Mouse (Mus musculus) CH12.LX (cell line): Measurements from ENCODE around the gene Nubpl. TPM values are rescaled to one million over a fixed set of nuclear protein-coding genes. Genes with fewer than 3 reads are reported as not detected.

ENCODE experiments used
- DNase-seq: peaks from one replicate; pipeline ENCODE4 v3.0.0-alpha.2; 2013; ENCODE audit errors: extremely low read depth
- H3K27ac ChIP-seq: 2 replicates; pipeline ENCODE4 v1.5.1; 2012; ENCODE audit warnings: low read depth, mild to moderate bottlenecking, control low read depth, moderate library complexity; ENCODE audit not compliant: insufficient read depth
- H3K27me3 ChIP-seq: replicated peaks from 2 replicates; pipeline ENCODE3; 2012; ENCODE audit warnings: inconsistent platforms
- H3K36me3 ChIP-seq, 2 experiments: replicated peaks in 1 of 2; 2 replicates each; pipeline versions ENCODE3 to v1.6.1; 2012; ENCODE audit warnings: inconsistent platforms in 1 of 2, low read length in 1 of 2, mild to moderate bottlenecking in 1 of 2, mixed read lengths in 1 of 2, moderate library complexity in 1 of 2; ENCODE audit not compliant: control insufficient read depth in 1 of 2, insufficient read depth in 1 of 2
- H3K4me1 ChIP-seq, 2 experiments: 2 replicates each; pipeline ENCODE4 v1.6.1; 2012; ENCODE audit warnings: inconsistent platforms in 1 of 2, moderate library complexity in 1 of 2; ENCODE audit not compliant: insufficient read depth in 2 of 2, control insufficient read depth in 1 of 2
- H3K4me2 ChIP-seq: 2 replicates; pipeline ENCODE4 v1.6.1; 2012; ENCODE audit warnings: low read depth, mild to moderate bottlenecking, control low read depth; ENCODE audit not compliant: poor library complexity, insufficient read depth, severe bottlenecking
- H3K4me3 ChIP-seq, 3 experiments: fragments of 150-350 bp in 1 of 3; sonication (generic) in 1 of 3; replicated peaks in 1 of 3; 2 replicates each; pipeline versions ENCODE3 to v1.5.1; 2011 to 2012; ENCODE audit warnings: low read depth in 2 of 3, low read length in 2 of 3, mild to moderate bottlenecking in 2 of 3, moderate library complexity in 2 of 3, control low read depth in 1 of 3, improper control_type of control experiment in 1 of 3, inconsistent platforms in 1 of 3, mixed read lengths in 1 of 3; ENCODE audit not compliant: poor library complexity in 1 of 3
- H3K79me2 ChIP-seq: replicated peaks from 2 replicates; pipeline ENCODE4 v1.6.1; 2012; ENCODE audit warnings: mild to moderate bottlenecking, moderate library complexity; ENCODE audit not compliant: control insufficient read depth, poor library complexity, insufficient read depth, severe bottlenecking; ENCODE audit errors: extremely low read depth
- H3K9ac ChIP-seq: 2 replicates; pipeline ENCODE4 v1.6.1; 2012; ENCODE audit warnings: low read depth, mild to moderate bottlenecking, control low read depth, moderate library complexity; ENCODE audit not compliant: insufficient read depth
- H3K9me3 ChIP-seq: replicated peaks from 2 replicates; pipeline ENCODE3; 2012; ENCODE audit warnings: low read length, inconsistent platforms, mixed read lengths
- CTCF ChIP-seq, 2 experiments: IDR thresholded peaks in 1 of 2; conservative IDR thresholded peaks in 1 of 2; 2 replicates each; pipeline ENCODE4 v1.5.1; 2011 to 2012; ENCODE audit warnings: low read depth in 2 of 2, low read length in 2 of 2, improper control_type of control experiment in 1 of 2, inconsistent platforms in 1 of 2, mild to moderate bottlenecking in 1 of 2, moderate library complexity in 1 of 2
- E2F4 ChIP-seq: IDR thresholded peaks from 2 replicates; pipeline ENCODE4 v1.6.1; 2011; ENCODE audit warnings: low read depth, low read length, improper control_type of control experiment; ENCODE audit not compliant: insufficient replicate concordance
- ELF1 ChIP-seq: IDR thresholded peaks from 2 replicates; pipeline ENCODE4 v1.6.1; 2014; ENCODE audit warnings: low read depth, mild to moderate bottlenecking, inconsistent platforms, low read length, improper control_type of control experiment
- EP300 ChIP-seq: IDR thresholded peaks from 2 replicates; pipeline ENCODE4 v1.6.1; 2011; ENCODE audit warnings: low read length, improper control_type of control experiment
- GABPA ChIP-seq: IDR thresholded peaks from 2 replicates; pipeline ENCODE4 v1.6.1; 2012; ENCODE audit warnings: low read depth, low read length, improper control_type of control experiment, inconsistent platforms; ENCODE audit not compliant: insufficient replicate concordance
- IRF4 ChIP-seq: IDR thresholded peaks from 2 replicates; pipeline ENCODE4 v1.6.1; 2014; ENCODE audit warnings: low read depth, mild to moderate bottlenecking, inconsistent platforms, low read length, improper control_type of control experiment
- JUN ChIP-seq: IDR thresholded peaks from 2 replicates; pipeline ENCODE4 v1.6.1; 2011; ENCODE audit warnings: low read depth, mild to moderate bottlenecking, low read length, improper control_type of control experiment, moderate library complexity; ENCODE audit not compliant: insufficient read depth
- JUND ChIP-seq: conservative IDR thresholded peaks from 2 replicates; pipeline ENCODE4 v1.6.1; 2011; ENCODE audit warnings: low read depth, low read length, improper control_type of control experiment
- KAT2A ChIP-seq: IDR thresholded peaks from 2 replicates; pipeline ENCODE4 v1.6.1; 2012; ENCODE audit warnings: low read length, improper control_type of control experiment, inconsistent platforms; ENCODE audit not compliant: insufficient replicate concordance
- MAX ChIP-seq: IDR thresholded peaks from 2 replicates; pipeline ENCODE4 v1.6.1; 2011; ENCODE audit warnings: low read length, improper control_type of control experiment
- MAZ ChIP-seq: IDR thresholded peaks from 2 replicates; pipeline ENCODE4 v1.6.1; 2012; ENCODE audit warnings: low read depth, mild to moderate bottlenecking, inconsistent platforms, low read length, improper control_type of control experiment, moderate library complexity
- MXI1 ChIP-seq: IDR thresholded peaks from 2 replicates; pipeline ENCODE4 v1.6.1; 2011; ENCODE audit warnings: mild to moderate bottlenecking, low read depth, low read length, improper control_type of control experiment
- NELFE ChIP-seq: IDR thresholded peaks from 2 replicates; pipeline ENCODE4 v1.6.1; 2011; ENCODE audit warnings: low read depth, low read length, improper control_type of control experiment
- NRF1 ChIP-seq: IDR thresholded peaks from 2 replicates; pipeline ENCODE4 v1.6.1; 2014; ENCODE audit warnings: low read depth, mild to moderate bottlenecking, inconsistent platforms, low read length, improper control_type of control experiment, moderate library complexity
- PAX5 ChIP-seq: IDR thresholded peaks from 2 replicates; pipeline ENCODE4 v1.6.1; 2012; ENCODE audit warnings: low read length, inconsistent platforms, mixed read lengths
- POLR2A ChIP-seq: IDR thresholded peaks from 2 replicates; pipeline ENCODE4 v1.6.1; 2011; ENCODE audit warnings: low read depth, mild to moderate bottlenecking, improper control_type of control experiment, low read length
- POLR2AphosphoS2 ChIP-seq: IDR thresholded peaks from 2 replicates; pipeline ENCODE4 v1.6.1; 2011; ENCODE audit warnings: low read depth, low read length, improper control_type of control experiment
- TBP ChIP-seq: conservative IDR thresholded peaks from 2 replicates; pipeline ENCODE4 v1.6.1; 2011; ENCODE audit warnings: low read depth, low read length, improper control_type of control experiment
- TCF12 ChIP-seq: IDR thresholded peaks from 2 replicates; pipeline ENCODE4 v1.6.1; 2014; ENCODE audit warnings: low read depth, mild to moderate bottlenecking, inconsistent platforms, low read length, improper control_type of control experiment
- UBTF ChIP-seq: IDR thresholded peaks from 2 replicates; pipeline ENCODE4 v1.6.1; 2012; ENCODE audit warnings: low read depth, mild to moderate bottlenecking, inconsistent platforms, low read length, improper control_type of control experiment, moderate library complexity
- USF1 ChIP-seq: IDR thresholded peaks from 2 replicates; pipeline ENCODE4 v1.6.1; 2014; ENCODE audit warnings: low read depth, mild to moderate bottlenecking, inconsistent platforms, low read length, improper control_type of control experiment
- USF2 ChIP-seq: conservative IDR thresholded peaks from 2 replicates; pipeline ENCODE4 v1.6.1; 2011; ENCODE audit warnings: low read depth, low read length, improper control_type of control experiment
- ZC3H11A ChIP-seq: IDR thresholded peaks from 2 replicates; pipeline ENCODE4 v1.6.1; 2012; ENCODE audit warnings: low read depth, mild to moderate bottlenecking, inconsistent platforms, low read length, improper control_type of control experiment
- ZKSCAN1 ChIP-seq: IDR thresholded peaks from 2 replicates; pipeline ENCODE4 v1.6.1; 2012; ENCODE audit warnings: low read depth, inconsistent platforms, low read length, improper control_type of control experiment, borderline replicate concordance
- ZMIZ1 ChIP-seq: IDR thresholded peaks from 2 replicates; pipeline ENCODE4 v1.6.1; 2012; ENCODE audit warnings: low read depth, mild to moderate bottlenecking, inconsistent platforms, low read length, improper control_type of control experiment
- ZNF384 ChIP-seq: IDR thresholded peaks from 2 replicates; pipeline ENCODE4 v1.6.1; 2012; ENCODE audit warnings: low read depth, low read length, improper control_type of control experiment, inconsistent platforms
- dilution Hi-C: fragments of 300-500 bp; cut with MboI; formaldehyde crosslinking; loops from 2 replicates; pipeline ENCODE4 v1.14.3; 2020; ENCODE audit warnings: low sequenced_read_pairs; ENCODE audit not compliant: extremely low pct_unique_long_range_greater_than_20kb, extremely low pct_ligation_motif_present
- in situ Hi-C: fragments of 300-500 bp; cut with MboI; formaldehyde crosslinking; loops from 3 replicates; pipeline ENCODE4 v1.14.3; 2019; ENCODE audit warnings: low sequenced_read_pairs, low pct_ligation_motif_present, low pct_unique_long_range_greater_than_20kb, mixed read lengths
- polyA plus RNA-seq: library from polyadenylated mRNA; unstranded; fragments of >175 nt; gene quantifications from 2 replicates; pipeline ENCODE4 v1.2.1, GENCODE M21; 2012; ENCODE audit warnings: low read depth; ENCODE audit not compliant: insufficient read length
- total RNA-seq, 2 experiments: library from RNA; depleted of rRNA; stranded (reverse); fragments of 300-350 nt in 1 of 2; fragments of >200 nt in 1 of 2; gene quantifications; 2 replicates each; pipeline ENCODE4 v1.2.3; 2012 to 2014

The Nubpl gene
- total and polyA plus RNA-seq, 3 experiments, result 9.5 to 11.8 (median 11.1) TPM

DNA sequence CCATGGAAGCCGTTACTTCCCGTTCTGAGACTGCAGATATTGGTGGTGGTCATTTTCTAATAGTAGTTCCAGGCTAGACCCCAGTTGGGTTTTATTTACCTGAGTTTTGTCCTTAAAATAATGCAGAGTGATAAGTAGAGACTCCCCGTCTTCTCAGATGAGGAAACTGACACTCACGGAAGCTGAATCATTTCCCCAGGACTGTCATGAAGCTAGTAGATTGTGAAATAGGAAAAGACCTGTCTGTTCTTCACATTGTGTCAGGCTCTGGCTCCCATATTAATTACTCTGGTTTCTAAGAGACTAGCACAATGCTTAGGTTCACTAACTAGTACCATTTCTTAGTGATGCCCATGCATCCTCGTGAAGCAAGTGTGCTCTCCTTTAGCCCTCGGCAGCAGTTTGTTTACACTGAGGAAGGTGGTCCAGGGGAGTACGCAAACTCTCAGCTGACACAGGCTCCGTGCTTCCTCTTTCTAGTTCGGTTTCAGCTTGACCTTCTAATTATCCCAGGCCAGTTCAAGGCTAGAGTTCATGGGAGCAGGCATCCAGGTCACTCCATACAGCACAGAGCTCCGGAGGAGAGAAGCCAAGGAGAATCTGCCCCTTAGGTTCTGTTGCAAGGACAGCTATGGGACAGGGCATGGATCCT is 209.9 kb downstream of the Nubpl start:
- H3K4me3 ChIP-seq, result no peak overlapping the region
- H3K4me1 ChIP-seq, result no peaks in the 10 kb centered on the region
- TF ChIP-seq ZC3H11A, result no peak
- no peak for TF ChIP-seq GABPA
- no peak for TF ChIP-seq IRF4
- TF ChIP-seq USF1, result no peak
- TF ChIP-seq JUN, result no peak
- TF ChIP-seq ZKSCAN1, result no peak
- TF ChIP-seq EP300, result no peak
- TF ChIP-seq TBP, result no peak
- no peak for TF ChIP-seq PAX5
- TF ChIP-seq KAT2A, result no peak
- TF ChIP-seq NRF1, result no peak
- no peak for TF ChIP-seq MXI1
- TF ChIP-seq POLR2AphosphoS2, result no peak
- no peak for TF ChIP-seq CTCF (conservative IDR thresholded peaks at IDR 0.05 in 1 of 2, IDR thresholded peaks at IDR 0.05 in 1 of 2; ENCODE audit: low read depth in 2 of 2, low read length in 2 of 2)
- TF ChIP-seq MAZ, result no peak
- no peak for TF ChIP-seq ELF1
- TF ChIP-seq NELFE, result no peak
- TF ChIP-seq UBTF, result no peak
- no peak overlapping the region for H3K4me2 ChIP-seq
- H3K9me3 ChIP-seq, result no peaks in the 10 kb centered on the region
- no peak for DNase-seq
- in situ Hi-C loops, result no loop called here
- H3K9ac ChIP-seq, result no peak overlapping the region
- H3K27ac ChIP-seq, result no peak overlapping the region
- H3K79me2 ChIP-seq, result no peaks in the 10 kb centered on the region
- H3K36me3 ChIP-seq, result peaks cover 0 to 16% of the 10 kb centered on the region in 2 experiments
- H3K27me3 ChIP-seq, result no peaks in the 10 kb centered on the region
- dilution Hi-C loops, result no loop called here

DNA sequence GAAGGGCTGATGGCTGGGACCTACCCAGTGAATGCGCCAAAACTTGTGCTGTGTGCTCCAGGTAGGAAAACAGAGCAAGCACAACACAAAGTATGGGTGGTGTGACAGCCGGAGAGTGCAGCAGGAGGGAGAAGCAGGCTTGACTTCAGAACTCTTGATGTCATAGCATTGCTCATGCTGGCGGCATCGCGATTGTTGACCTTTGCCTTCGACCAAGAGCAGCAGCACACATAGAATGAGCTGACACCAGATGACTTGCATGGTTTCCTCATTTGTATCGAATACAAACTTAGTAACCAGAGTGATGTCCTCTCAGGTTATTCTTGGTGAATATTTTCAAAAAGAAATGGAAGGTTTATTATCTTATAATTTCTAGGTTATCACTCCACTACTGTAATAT is 211.1 kb downstream of the Nubpl start:
- H3K36me3 ChIP-seq, result peaks cover 0 to 16% of the 10 kb centered on the region in 2 experiments

More for the DNA sequence above, 211.1 kb downstream of the Nubpl start:
- H3K4me3 ChIP-seq, result no peak overlapping the region
- no peak overlapping the region for H3K27ac ChIP-seq
- TF ChIP-seq ZKSCAN1, result no peak
- TF ChIP-seq GABPA, result no peak
- no peak for TF ChIP-seq E2F4
- TF ChIP-seq ZNF384, result no peak
- no peak for TF ChIP-seq CTCF (conservative IDR thresholded peaks at IDR 0.05 in 1 of 2, IDR thresholded peaks at IDR 0.05 in 1 of 2; ENCODE audit: low read depth in 2 of 2, low read length in 2 of 2)
- no peak for TF ChIP-seq MAX
- TF ChIP-seq JUND, result no peak
- TF ChIP-seq POLR2A, result no peak
- no peak for TF ChIP-seq TCF12
- no peak for TF ChIP-seq USF2
- no peak for TF ChIP-seq POLR2AphosphoS2
- no peak for TF ChIP-seq USF1
- TF ChIP-seq ZMIZ1, result no peak
- no peak for TF ChIP-seq MXI1
- no peak for TF ChIP-seq KAT2A
- no peak for TF ChIP-seq ZC3H11A
- no peak for TF ChIP-seq IRF4
- TF ChIP-seq JUN, result no peak
- no peaks in the 10 kb centered on the region for H3K9me3 ChIP-seq
- no peaks in the 10 kb centered on the region for H3K27me3 ChIP-seq
- no peak for DNase-seq
- in situ Hi-C loops, result no loop called here
- H3K9ac ChIP-seq, result no peak overlapping the region
- H3K79me2 ChIP-seq, result no peaks in the 10 kb centered on the region
- no peak overlapping the region for H3K4me2 ChIP-seq
- H3K4me1 ChIP-seq, result no peaks in the 10 kb centered on the region
- dilution Hi-C loops, result no loop called here
